Mouse (Mus musculus): Measurements from ENCODE around the gene Rnf214. TPM values are rescaled to one million over a fixed set of nuclear protein-coding genes. Genes with fewer than 3 reads are reported as not detected.
A peak's percentile ranks its signal among the peaks of the same experiment; 100 is the strongest.
"Not testable (repeated sequence)": the region's sequence is repeated elsewhere in the genome, so short reads cannot be mapped to it uniquely, and the experiment has no call there.

Gene Rnf214
- polyA plus RNA-seq, 1 experiment from 2014 or later: 93.2 TPM

GRCm38 (mm10) chr9:45861813-45862212 is 44.9 kb downstream of the Rnf214 start:
- ATAC-seq (ENCODE audit: low FRiP score): no peak
- Histone ChIP-seq H3K27ac (no peak overlapping the region), H3K4me3 (no peak overlapping the region), H3K9ac (no peak overlapping the region), H3K27me3 (no peaks in the 10 kb centered on the region), H3K36me3 (peaks cover 94% of the 10 kb centered on the region), H3K9me3 (replicated peaks) (no peaks in the 10 kb centered on the region), H3K4me2 (replicated peaks) (no peak overlapping the region), H3K4me1 (no peaks in the 10 kb centered on the region)
- WGBS: 85% methylated on average over 7 of the region's 7 CpGs

- no peaks in the 10 kb centered on the region for H3K27me3 ChIP-seq
- no peak overlapping the region for H3K4me3 ChIP-seq
- H3K4me1 ChIP-seq: no peaks in the 10 kb centered on the region
- WGBS: 91% methylated on average over 10 of the region's 10 CpGs
- no peak overlapping the region for H3K9ac ChIP-seq
- no peak overlapping the region for H3K4me2 ChIP-seq (replicated peaks)
- no peak for ATAC-seq (ENCODE audit: low FRiP score)
- no peaks in the 10 kb centered on the region for H3K9me3 ChIP-seq (replicated peaks)
- no peak overlapping the region for H3K27ac ChIP-seq
- H3K36me3 ChIP-seq: peaks cover 92% of the 10 kb centered on the region
Observed at GRCm38 (mm10) chr9:45859364-45859763, 47.3 kb downstream of the Rnf214 start.

- WGBS: 81% methylated on average over 1 of the region's 1 CpGs
- peaks cover 3% of the 10 kb centered on the region; the same call in 1 of the 2 replicates for H3K4me1 ChIP-seq
- H3K27me3 ChIP-seq: no peaks in the 10 kb centered on the region
- no peak overlapping the region for H3K27ac ChIP-seq
- no peak for ATAC-seq (ENCODE audit: low FRiP score)
- no peak overlapping the region for H3K4me3 ChIP-seq
- H3K9me3 ChIP-seq (replicated peaks): no peaks in the 10 kb centered on the region
- no peak overlapping the region for H3K9ac ChIP-seq
- H3K4me2 ChIP-seq (replicated peaks): no peak overlapping the region
- H3K36me3 ChIP-seq: peaks cover 57% of the 10 kb centered on the region
Observed at GRCm38 (mm10) chr9:45854136-45854535, 52.6 kb downstream of the Rnf214 start.

GRCm38 (mm10) chr9:45853695-45854094 is 53.0 kb downstream of the Rnf214 start:
- WGBS: 96% methylated on average over 2 of the region's 2 CpGs

GRCm38 (mm10) chr9:45851776-45852175 is 54.9 kb downstream of the Rnf214 start:
- WGBS: 100% methylated on average over 2 of the region's 2 CpGs
- H3K36me3 ChIP-seq: peaks cover 40% of the 10 kb centered on the region
- no peaks in the 10 kb centered on the region for H3K9me3 ChIP-seq (replicated peaks)
- ATAC-seq (ENCODE audit: low FRiP score): no peak
- peaks cover 9% of the 10 kb centered on the region for H3K4me1 ChIP-seq
- H3K27ac ChIP-seq: no peak overlapping the region
- no peak overlapping the region for H3K9ac ChIP-seq
- no peaks in the 10 kb centered on the region for H3K27me3 ChIP-seq
- H3K4me3 ChIP-seq: no peak overlapping the region
- no peak overlapping the region for H3K4me2 ChIP-seq (replicated peaks)

More at GRCm38 (mm10) chr9:45853695-45854094, 53.0 kb downstream of the Rnf214 start:
- H3K27ac ChIP-seq: no peak overlapping the region
- H3K9me3 ChIP-seq (replicated peaks): no peaks in the 10 kb centered on the region
- peaks cover 3% of the 10 kb centered on the region; the same call in 1 of the 2 replicates for H3K4me1 ChIP-seq
- no peak overlapping the region for H3K4me2 ChIP-seq (replicated peaks)
- no peak overlapping the region for H3K4me3 ChIP-seq
- H3K9ac ChIP-seq: no peak overlapping the region
- ATAC-seq (ENCODE audit: low FRiP score): no peak
- peaks cover 53% of the 10 kb centered on the region for H3K36me3 ChIP-seq
- H3K27me3 ChIP-seq: no peaks in the 10 kb centered on the region

- no peak overlapping the region for H3K4me3 ChIP-seq
- ATAC-seq (ENCODE audit: low FRiP score): no peak
- H3K9ac ChIP-seq: no peak overlapping the region
- H3K4me2 ChIP-seq (replicated peaks): no peak overlapping the region
- WGBS: 73% methylated on average over 5 of the region's 5 CpGs
- H3K4me1 ChIP-seq: peaks cover 9% of the 10 kb centered on the region
- H3K9me3 ChIP-seq (replicated peaks): no peaks in the 10 kb centered on the region
- H3K27me3 ChIP-seq: no peaks in the 10 kb centered on the region
- no peak overlapping the region for H3K27ac ChIP-seq
- peaks cover 37% of the 10 kb centered on the region for H3K36me3 ChIP-seq
Observed at GRCm38 (mm10) chr9:45851330-45851729, 55.4 kb downstream of the Rnf214 start.

- H3K4me2 ChIP-seq (replicated peaks): no peak overlapping the region
- H3K27ac ChIP-seq: no peak overlapping the region; the same call in 1 of the 2 replicates
- 83% methylated on average over 8 of the region's 8 CpGs for WGBS
- H3K4me1 ChIP-seq: peaks cover 9% of the 10 kb centered on the region
- no peaks in the 10 kb centered on the region for H3K27me3 ChIP-seq
- H3K9ac ChIP-seq: no peak overlapping the region
- no peaks in the 10 kb centered on the region for H3K9me3 ChIP-seq (replicated peaks)
- ATAC-seq (ENCODE audit: low FRiP score): no peak
- H3K36me3 ChIP-seq: peaks cover 30% of the 10 kb centered on the region
- H3K4me3 ChIP-seq: no peak overlapping the region
Observed at GRCm38 (mm10) chr9:45850528-45851155, 56.1 kb downstream of the Rnf214 start.

GRCm38 (mm10) chr9:45849528-45850408 is 56.9 kb downstream of the Rnf214 start:
- Histone ChIP-seq H3K27me3 (no peaks in the 10 kb centered on the region), H3K9ac (peak overlapping the region; percentile 6; the same call in 1 of the 2 replicates), H3K9me3 (replicated peaks) (no peaks in the 10 kb centered on the region), H3K4me3 (no peak overlapping the region), H3K27ac (no peak overlapping the region; the same call in 1 of the 2 replicates), H3K4me1 (peaks cover 9% of the 10 kb centered on the region), H3K4me2 (replicated peaks) (no peak overlapping the region), H3K36me3 (peaks cover 22% of the 10 kb centered on the region)
- no peak for ATAC-seq (ENCODE audit: low FRiP score)
- 64% methylated on average over 9 of the region's 9 CpGs for WGBS

- ATAC-seq (ENCODE audit: low FRiP score): no peak
- Histone ChIP-seq H3K36me3 (0 out of 2 replicates have a peak, but pooled peaks cover 3% of the 10 kb centered on the region), H3K4me3 (no peak overlapping the region), H3K27me3 (no peaks in the 10 kb centered on the region), H3K9me3 (replicated peaks) (no peaks in the 10 kb centered on the region), H3K9ac (no peak overlapping the region), H3K27ac (no peak overlapping the region), H3K4me2 (replicated peaks) (no peak overlapping the region), H3K4me1 (peaks cover 14% of the 10 kb centered on the region)
- WGBS: 89% methylated on average over 5 of the region's 5 CpGs
Observed at GRCm38 (mm10) chr9:45846891-45847460, 59.7 kb downstream of the Rnf214 start.

GRCm38 (mm10) chr9:45846176-45846575 is 60.5 kb downstream of the Rnf214 start:
- H3K27ac ChIP-seq; ATAC-seq (ENCODE audit: low FRiP score); H3K4me2 ChIP-seq (replicated peaks); H3K36me3 ChIP-seq; H3K27me3 ChIP-seq; H3K9me3 ChIP-seq (replicated peaks); H3K9ac ChIP-seq; H3K4me3 ChIP-seq: not testable (repeated sequence)
- WGBS: 68% methylated on average over 2 of the region's 2 CpGs
- peaks cover 21% of the 10 kb centered on the region for H3K4me1 ChIP-seq

- Histone ChIP-seq H3K9ac (no peak overlapping the region), H3K9me3 (replicated peaks) (no peaks in the 10 kb centered on the region), H3K27me3 (no peaks in the 10 kb centered on the region), H3K4me1 (peaks cover 27% of the 10 kb centered on the region), H3K4me2 (replicated peaks) (no peak overlapping the region), H3K36me3 (0 out of 2 replicates have a peak, but pooled peaks cover 3% of the 10 kb centered on the region), H3K4me3 (no peak overlapping the region), H3K27ac (no peak overlapping the region)
- whole genome bisulfite sequencing: 72% methylated on average over 3 of the region's 3 CpGs
- no peak for ATAC-seq (ENCODE audit: low FRiP score)
Observed at GRCm38 (mm10) chr9:45845541-45845940, 61.2 kb downstream of the Rnf214 start.

- H3K4me2 ChIP-seq (replicated peaks): no peak overlapping the region
- no peak overlapping the region for H3K27ac ChIP-seq
- 91% methylated on average over 1 of the region's 1 CpGs for WGBS
- H3K4me1 ChIP-seq: peaks cover 41% of the 10 kb centered on the region
- no peak overlapping the region for H3K4me3 ChIP-seq
- no peaks in the 10 kb centered on the region for H3K27me3 ChIP-seq
- ATAC-seq (ENCODE audit: low FRiP score): no peak
- H3K9ac ChIP-seq: no peak overlapping the region
- H3K36me3 ChIP-seq: 0 out of 2 replicates have a peak, but pooled peaks cover 3% of the 10 kb centered on the region
- no peaks in the 10 kb centered on the region for H3K9me3 ChIP-seq (replicated peaks)
Observed at GRCm38 (mm10) chr9:45843780-45844179, 62.9 kb downstream of the Rnf214 start.

Measured in hindbrain, embryonic 12.5 days (tissue).